Mouse (Mus musculus): ENCODE results near the gene Nin. TPM values are rescaled to one million over a fixed set of nuclear protein-coding genes. Genes with fewer than 3 reads are reported as not detected.

Gene Nin
- total RNA-seq, 1 experiment from 2014 or later: 51.4 TPM

DNA sequence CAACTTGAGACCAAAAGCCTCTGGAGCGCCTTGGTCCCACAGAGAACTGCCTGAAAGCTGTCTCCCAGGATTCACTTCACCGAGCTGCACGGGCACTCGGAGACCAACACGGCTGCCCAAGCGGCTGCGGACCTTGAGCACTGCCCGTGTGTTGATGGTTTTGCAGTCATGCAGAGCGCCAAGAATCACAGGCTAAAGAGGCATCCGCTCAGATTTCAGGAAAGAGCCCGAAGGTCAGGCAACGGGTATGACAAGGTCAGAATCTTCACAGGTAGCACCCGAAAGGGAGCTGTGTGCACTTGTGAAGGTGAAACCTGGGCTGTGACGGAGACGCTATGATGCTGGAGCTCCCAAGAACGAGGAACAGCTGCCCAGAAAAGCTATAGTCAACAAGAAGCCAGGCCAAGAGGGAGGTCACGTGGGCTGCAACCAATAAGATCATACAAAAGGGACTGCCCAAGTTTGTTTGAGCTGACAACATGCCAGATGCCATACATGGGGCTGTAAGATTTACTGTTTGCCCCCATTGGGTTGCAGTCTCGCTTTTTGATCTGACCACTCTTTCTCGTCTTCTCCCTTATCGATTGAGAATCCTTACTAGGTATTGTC is 21.2 kb upstream of the Nin start:
- ATAC-seq (replicated peaks in 1 of 2; ENCODE audit: insufficient read depth in 1 of 2, low FRiP score in 2 of 2, low TSS enrichment in 1 of 2, low read depth in 1 of 2, poor library complexity in 2 of 2, severe bottlenecking in 2 of 2): no peak

DNA sequence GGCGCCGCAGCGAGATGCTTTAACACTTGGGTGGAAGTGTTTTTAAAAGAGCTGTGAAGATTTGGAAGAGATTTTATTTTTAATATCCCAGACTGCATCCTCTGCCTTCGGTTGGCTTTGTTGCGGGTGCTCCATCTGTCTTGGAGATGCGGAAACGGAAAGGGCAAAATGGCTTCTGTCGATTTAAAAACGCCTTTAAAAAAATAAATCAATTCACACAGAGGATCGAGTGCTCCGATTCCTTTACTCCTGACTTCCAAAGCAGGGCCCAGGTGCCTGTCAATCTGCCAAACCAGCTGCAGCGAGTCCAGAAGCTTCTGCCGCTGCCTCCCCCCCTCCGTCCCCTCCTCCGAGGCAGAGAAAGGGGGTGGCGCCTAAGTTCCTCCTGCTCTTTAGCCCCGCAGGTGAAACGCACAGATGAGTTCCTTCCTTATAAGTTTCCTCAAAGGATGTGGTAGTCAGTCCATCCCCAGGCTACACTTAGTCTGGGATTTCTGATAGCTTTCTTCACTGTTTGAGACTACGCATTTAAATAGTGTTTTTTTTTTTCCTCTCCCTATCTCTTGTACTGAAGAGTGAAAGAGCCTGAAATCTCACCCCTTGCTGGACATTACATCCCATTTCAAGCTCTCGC is 17.6 kb upstream of the Nin start:
- no peak for ATAC-seq (replicated peaks in 1 of 2; ENCODE audit: insufficient read depth in 1 of 2, low FRiP score in 2 of 2, low TSS enrichment in 1 of 2, low read depth in 1 of 2, poor library complexity in 2 of 2, severe bottlenecking in 2 of 2)

DNA sequence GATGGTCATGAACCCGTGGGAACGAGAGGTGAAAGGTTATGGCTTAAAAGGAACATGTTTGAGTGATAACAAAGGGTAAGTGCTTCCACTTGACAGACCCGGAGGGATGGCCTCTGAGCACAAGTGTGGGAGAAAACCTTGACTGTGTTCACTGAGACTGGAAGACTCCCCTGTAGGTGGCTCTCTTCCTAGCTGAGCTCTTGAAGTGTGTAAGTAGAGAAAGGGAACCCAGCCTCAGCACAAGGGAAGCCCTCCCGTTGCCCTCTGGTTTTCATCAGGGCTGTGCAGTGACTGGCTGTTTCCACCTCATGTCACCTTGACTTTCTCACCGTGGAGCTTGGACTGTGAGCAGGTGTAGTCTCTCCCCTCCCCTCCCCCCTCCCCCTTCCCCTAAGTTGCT is 15.6 kb upstream of the Nin start:
- peak; percentile 84 to 89 for ATAC-seq (replicated peaks in 1 of 2; ENCODE audit: insufficient read depth in 1 of 2, low FRiP score in 2 of 2, low TSS enrichment in 1 of 2, low read depth in 1 of 2, poor library complexity in 2 of 2, severe bottlenecking in 2 of 2)

DNA sequence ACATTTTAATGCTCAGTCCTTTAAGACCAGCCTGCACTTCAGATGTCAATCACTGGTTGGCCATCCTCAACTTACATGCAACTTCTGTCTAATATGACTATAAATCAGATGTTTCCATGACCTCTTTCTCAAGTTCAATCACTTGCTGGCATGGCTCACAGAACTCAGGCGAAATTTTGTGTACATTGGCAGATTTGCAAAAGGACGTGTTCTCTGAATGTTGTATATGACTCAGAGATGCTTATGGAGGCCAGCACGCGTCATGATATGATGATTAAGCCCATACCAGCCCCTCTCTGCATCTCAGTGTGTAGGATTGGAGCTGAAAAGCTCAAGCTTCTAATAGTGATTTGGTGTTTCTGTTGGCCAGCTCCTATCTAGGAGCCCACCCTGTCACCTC is 13.1 kb upstream of the Nin start:
- ATAC-seq (replicated peaks in 1 of 2; ENCODE audit: insufficient read depth in 1 of 2, low FRiP score in 2 of 2, low TSS enrichment in 1 of 2, low read depth in 1 of 2, poor library complexity in 2 of 2, severe bottlenecking in 2 of 2): no peak

DNA sequence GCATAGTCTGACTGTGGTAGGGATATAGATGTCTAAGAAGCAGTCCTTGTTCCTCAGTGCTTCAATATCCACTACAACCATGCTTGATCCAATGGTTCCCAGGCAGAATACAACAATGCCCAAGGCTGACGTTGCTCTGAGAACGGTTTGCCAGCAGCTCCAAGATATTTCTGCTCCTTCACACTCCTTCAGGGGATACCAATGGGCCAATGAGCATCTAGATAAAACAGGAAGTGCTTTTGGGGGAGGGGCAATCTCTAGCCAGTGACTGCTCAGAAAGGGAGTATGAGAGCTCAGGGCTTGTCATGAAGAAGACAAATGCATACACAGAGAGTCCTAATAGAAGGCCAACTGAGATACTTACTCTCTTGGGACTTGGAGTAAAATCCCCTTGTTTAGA is 6.0 kb upstream of the Nin start:
- ATAC-seq (replicated peaks in 1 of 2; ENCODE audit: insufficient read depth in 1 of 2, low FRiP score in 2 of 2, low TSS enrichment in 1 of 2, low read depth in 1 of 2, poor library complexity in 2 of 2, severe bottlenecking in 2 of 2): peak; percentile 49 to 64; a peak in 3 of 4 replicates

DNA sequence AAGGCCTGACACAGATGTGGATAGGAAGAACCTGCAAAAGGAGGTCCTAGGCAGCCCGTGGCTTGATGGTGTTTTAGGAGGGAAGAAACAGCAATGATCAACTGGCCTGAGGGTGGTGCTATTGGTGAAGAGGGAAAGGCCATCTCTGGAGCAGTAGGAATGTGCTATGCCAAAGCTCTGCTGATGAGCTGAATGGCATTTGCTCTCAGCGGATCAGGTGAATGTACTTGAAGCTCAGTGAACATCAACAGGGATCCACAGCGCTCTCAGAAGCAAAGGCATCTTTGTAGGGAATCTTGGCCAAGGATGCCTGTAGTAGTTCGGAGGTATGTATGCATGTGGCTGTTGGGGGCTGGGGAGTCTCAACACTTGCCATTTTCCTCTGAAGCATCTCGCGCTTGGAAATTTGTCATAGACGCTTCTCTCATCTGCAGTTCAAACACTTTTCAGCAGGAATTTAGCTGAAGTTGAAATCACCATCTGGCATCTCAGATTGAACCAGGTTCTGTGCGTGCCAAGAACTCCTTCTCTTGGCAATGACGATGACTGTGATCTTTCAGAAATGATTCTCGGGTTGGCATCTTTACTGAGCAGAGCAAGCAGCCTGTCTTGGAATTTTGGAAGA is 5.3 kb upstream of the Nin start:
- no peak for ATAC-seq (replicated peaks in 1 of 2; ENCODE audit: insufficient read depth in 1 of 2, low FRiP score in 2 of 2, low TSS enrichment in 1 of 2, low read depth in 1 of 2, poor library complexity in 2 of 2, severe bottlenecking in 2 of 2)

DNA sequence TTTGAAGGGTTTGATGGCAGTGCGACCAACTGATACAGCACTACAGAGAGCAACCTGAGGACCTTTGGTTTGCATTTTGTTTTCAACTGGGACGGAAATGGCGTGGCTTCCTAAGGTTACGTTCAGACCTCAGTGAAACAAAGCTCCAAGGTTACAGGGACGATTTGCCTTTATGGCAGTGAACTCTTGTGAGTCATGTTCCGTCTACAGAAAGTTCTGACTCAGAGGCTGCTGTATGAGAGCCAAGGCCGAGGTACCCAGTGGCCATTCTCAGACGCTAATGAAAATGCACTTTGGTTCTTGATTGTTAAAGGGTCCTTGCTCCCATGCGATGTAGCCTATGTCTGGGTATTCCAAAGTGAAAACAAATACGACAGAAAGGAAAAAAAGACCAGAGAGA is 3.6 kb upstream of the Nin start:
- ATAC-seq (replicated peaks in 1 of 2; ENCODE audit: insufficient read depth in 1 of 2, low FRiP score in 2 of 2, low TSS enrichment in 1 of 2, low read depth in 1 of 2, poor library complexity in 2 of 2, severe bottlenecking in 2 of 2): no peak

DNA sequence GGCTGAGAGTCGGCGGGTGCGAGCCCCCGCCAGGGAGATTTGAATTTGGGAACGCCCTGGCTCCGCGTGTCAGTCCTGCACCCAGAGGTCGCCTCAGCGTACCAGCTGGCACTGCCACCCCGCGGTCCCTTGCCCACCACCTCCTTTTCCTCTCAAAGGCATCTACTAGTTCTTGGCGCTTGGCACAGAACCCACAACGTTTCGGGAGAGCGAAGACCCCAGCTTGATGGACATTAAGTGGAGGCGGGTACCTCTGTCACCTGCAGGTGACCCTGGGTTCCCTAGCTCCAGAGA is 1.5 kb downstream of the Nin start:
- no peak for ATAC-seq (replicated peaks in 1 of 2; ENCODE audit: insufficient read depth in 1 of 2, low FRiP score in 2 of 2, low TSS enrichment in 1 of 2, low read depth in 1 of 2, poor library complexity in 2 of 2, severe bottlenecking in 2 of 2)

DNA sequence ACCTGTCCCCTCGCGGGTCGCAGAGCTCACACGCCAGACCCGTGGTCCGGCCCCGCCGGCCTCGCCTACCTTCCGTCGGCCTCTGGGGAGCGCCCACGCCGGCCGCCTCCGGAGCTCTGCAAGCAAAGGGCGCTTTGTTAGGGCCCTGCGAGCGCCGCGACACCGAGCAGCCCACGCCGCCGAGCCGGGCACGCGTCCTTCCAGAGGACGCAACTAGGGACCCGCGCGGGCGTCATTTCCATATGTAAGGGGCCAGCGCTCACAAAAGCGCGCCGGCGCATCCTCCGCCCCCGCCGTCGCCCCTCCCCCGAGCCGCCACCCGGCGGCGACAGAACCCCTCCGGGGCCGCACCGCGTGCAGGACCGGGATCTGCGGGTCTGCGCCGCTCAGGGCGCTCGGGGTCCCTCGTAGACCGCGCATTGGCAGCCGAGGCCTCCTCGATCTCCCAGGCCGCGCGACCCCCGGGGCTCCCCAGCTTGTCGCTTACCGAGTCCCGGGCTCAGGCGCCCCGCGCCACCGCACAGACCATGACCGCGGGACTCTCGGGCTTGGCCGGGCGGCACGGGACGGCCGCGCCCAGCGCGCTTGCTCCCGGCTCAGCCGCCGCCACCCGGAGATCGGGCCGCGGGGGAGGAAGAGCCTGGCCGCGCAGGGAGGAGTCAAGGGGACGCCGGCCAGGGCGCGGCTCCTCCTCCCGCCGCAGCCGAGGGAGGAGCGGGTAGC is 2.0 kb downstream of the Nin start:
- ATAC-seq (replicated peaks in 1 of 2; ENCODE audit: insufficient read depth in 1 of 2, low FRiP score in 2 of 2, low TSS enrichment in 1 of 2, low read depth in 1 of 2, poor library complexity in 2 of 2, severe bottlenecking in 2 of 2): peak; percentile 74 to 77

DNA sequence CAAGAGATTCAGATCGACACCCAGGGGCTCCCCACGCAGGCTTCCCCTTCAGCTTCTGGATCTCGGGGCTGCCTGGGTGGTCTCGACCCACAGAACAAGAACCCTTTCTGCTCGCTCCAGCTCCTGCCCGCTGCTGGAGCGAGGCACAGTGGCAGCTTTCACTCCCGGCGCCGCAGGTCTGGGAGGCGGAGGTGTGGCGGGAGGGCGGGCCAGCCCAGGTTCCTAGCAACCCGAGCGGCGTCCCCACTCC is 2.5 kb downstream of the Nin start:
- peak in 1 of 2 experiments; percentile 11; a peak in 1 of 4 replicates for ATAC-seq (replicated peaks in 1 of 2; ENCODE audit: insufficient read depth in 1 of 2, low FRiP score in 2 of 2, low TSS enrichment in 1 of 2, low read depth in 1 of 2, poor library complexity in 2 of 2, severe bottlenecking in 2 of 2)

DNA sequence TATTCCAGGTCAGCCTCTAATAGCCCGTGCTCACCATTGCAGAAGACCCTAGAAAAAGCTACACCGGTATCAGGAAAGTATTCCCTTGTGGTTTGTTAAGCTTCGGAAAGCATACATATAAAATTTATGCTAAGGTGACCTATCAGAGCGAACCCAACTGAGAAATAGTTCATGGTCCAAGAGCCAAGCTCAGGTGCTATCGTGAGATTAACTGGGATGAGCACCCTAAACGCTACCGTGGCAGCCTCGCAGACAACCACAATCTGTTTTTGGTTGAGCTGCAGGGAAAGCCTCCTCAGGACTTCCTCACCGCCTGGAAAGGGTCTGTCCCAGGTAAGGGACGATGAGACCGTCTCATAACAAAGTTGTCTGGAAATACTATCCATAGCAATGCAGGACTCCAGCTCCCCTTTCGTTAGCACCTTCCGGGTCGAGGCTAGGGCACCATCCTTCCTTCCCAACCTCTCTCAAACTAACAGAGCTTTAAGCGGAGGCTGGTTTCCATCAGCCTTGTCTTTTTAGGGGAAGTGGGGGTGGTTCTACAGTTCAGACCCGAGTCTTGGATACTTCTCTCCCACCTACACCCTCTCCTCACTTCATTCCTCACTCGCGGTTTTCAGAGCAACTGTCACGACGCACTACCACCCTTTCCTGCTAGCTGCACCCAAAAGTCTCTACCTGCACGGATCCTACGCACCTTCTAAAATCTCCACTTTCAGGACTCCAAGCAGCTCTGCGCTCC is 3.0 kb downstream of the Nin start:
- peak in 1 of 2 experiments; percentile 16; a peak in 1 of 4 replicates for ATAC-seq (replicated peaks in 1 of 2; ENCODE audit: insufficient read depth in 1 of 2, low FRiP score in 2 of 2, low TSS enrichment in 1 of 2, low read depth in 1 of 2, poor library complexity in 2 of 2, severe bottlenecking in 2 of 2)

DNA sequence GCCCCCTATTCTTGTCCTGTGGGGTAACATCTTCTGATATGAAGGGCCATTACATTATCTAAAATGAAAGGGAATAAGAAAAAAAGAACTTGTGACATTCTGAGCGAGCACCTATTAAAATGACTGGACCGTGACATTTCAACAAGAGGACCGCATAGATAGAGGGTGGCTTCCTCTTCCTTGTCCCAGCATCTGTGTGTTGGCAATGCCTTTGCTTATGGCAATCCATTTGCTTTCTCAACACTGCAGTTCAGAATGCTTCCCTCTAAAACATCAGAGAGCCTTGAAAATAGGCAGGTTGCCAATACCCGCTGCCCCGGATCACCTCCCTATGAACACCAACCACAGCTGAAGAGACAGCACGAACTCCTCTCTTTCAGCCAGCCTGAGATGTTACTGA is 3.6 kb downstream of the Nin start:
- peak in 1 of 2 experiments; percentile 34; a peak in 1 of 4 replicates for ATAC-seq (replicated peaks in 1 of 2; ENCODE audit: insufficient read depth in 1 of 2, low FRiP score in 2 of 2, low TSS enrichment in 1 of 2, low read depth in 1 of 2, poor library complexity in 2 of 2, severe bottlenecking in 2 of 2)

DNA sequence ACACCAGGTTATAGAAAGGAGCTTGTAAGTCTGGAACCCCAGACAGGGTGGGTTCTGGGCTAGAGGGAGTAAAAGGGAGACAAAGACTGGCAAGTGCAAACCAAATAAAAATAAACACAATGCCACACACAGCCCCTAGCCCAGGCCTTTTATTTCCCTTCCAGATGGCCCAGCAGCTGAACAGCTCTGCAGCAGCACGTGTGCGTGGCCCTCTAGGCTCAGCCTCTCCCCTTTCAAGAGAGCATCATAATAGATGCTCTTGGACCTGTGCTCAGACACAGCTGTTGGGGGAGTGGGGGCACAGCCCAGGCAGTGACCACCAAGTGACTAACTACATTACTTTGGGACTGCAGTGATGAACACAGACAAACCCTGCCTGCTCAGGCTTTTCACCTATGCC is 5.4 kb downstream of the Nin start:
- ATAC-seq (replicated peaks in 1 of 2; ENCODE audit: insufficient read depth in 1 of 2, low FRiP score in 2 of 2, low TSS enrichment in 1 of 2, low read depth in 1 of 2, poor library complexity in 2 of 2, severe bottlenecking in 2 of 2): no peak

DNA sequence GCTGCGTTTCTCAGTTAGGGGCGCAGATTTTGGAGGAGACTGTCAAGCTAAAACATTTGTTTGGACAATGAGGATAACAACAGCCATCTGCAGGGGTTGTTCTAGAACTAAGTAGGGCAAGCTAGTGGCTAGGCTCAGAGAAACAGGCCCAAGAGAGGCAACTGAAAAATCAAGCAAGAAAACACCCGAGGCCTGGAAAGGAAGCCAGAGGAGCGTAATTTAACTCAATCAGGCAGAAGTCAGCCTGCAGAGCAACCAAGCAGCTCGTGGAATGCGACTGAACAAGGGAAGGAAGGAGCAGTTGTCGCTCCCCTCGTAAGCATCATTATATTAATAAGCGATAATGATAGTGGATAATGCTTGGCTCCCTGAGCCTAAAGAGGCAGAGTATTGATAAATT is 7.0 kb downstream of the Nin start:
- no peak for ATAC-seq (replicated peaks in 1 of 2; ENCODE audit: insufficient read depth in 1 of 2, low FRiP score in 2 of 2, low TSS enrichment in 1 of 2, low read depth in 1 of 2, poor library complexity in 2 of 2, severe bottlenecking in 2 of 2)

DNA sequence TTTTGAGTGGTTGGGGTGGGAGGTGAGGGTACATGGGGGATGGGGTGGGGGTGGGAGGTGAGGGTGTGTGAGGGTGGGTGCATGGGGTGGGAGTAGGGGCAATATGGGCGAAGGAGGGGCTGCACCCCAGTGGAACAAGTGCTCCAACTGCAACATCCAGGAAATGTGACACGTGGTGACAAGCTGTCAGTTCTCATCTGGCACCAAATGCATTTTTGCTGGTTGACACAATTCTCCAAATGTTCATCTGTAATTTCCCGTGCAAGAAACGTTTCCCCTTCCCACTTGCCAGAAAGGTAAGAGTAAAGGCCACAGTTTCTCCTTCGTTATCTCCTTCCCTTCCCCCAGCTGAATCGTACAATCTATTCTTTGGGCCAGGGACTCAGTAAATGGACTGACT is 7.6 kb downstream of the Nin start:
- no peak for ATAC-seq (replicated peaks in 1 of 2; ENCODE audit: insufficient read depth in 1 of 2, low FRiP score in 2 of 2, low TSS enrichment in 1 of 2, low read depth in 1 of 2, poor library complexity in 2 of 2, severe bottlenecking in 2 of 2)

DNA sequence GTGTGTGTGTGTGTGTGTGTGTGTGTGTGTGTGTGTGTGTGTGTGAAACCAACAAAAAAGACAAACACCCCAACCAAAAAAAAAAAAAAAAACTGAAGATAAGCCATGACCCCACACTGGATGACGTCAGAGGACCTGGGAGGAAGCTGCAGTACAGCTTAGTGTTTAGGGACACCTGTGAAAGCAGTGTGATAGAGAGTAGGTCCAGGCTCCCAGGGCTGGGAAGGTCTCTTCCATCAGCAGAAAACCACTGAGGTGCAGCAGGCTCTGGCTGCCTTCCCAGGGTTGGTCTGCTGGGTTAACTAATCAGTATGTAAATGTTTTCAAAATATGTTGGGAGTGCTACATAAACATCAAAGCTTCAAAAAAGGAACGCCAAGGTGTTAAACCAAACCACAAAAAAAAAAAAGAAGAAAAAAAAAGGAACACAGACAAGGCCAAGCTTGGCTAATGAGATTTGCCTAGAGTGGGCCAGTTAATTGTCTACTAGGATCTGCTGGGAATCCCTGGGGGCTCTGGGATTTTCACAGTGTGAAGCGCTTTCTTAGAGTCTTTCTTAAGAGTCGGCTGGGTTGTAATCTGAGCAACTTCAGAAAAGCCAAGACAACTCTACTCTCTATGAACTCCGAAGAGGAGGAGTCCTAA is 8.6 kb downstream of the Nin start:
- no peak for ATAC-seq (replicated peaks in 1 of 2; ENCODE audit: insufficient read depth in 1 of 2, low FRiP score in 2 of 2, low TSS enrichment in 1 of 2, low read depth in 1 of 2, poor library complexity in 2 of 2, severe bottlenecking in 2 of 2)

DNA sequence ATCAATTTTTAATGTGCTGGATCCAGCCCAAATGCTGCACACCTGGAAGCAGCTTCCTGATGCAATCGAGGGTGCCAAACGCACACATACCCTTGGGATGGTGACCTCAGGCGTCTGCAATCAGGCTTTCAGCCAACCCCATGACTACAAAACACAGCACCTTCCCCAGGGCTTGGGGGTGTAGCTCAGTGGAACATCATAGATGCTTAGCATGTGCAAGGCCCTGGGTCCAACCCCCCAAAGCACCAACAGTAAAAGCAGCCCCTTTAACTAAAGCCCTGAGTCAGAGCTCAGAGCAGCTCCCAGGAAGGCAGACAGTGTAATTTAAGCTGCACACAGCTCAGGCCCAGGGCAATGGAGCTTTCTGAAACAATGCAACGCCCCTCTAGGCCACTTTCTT is 9.3 kb downstream of the Nin start:
- no peak for ATAC-seq (replicated peaks in 1 of 2; ENCODE audit: insufficient read depth in 1 of 2, low FRiP score in 2 of 2, low TSS enrichment in 1 of 2, low read depth in 1 of 2, poor library complexity in 2 of 2, severe bottlenecking in 2 of 2)

DNA sequence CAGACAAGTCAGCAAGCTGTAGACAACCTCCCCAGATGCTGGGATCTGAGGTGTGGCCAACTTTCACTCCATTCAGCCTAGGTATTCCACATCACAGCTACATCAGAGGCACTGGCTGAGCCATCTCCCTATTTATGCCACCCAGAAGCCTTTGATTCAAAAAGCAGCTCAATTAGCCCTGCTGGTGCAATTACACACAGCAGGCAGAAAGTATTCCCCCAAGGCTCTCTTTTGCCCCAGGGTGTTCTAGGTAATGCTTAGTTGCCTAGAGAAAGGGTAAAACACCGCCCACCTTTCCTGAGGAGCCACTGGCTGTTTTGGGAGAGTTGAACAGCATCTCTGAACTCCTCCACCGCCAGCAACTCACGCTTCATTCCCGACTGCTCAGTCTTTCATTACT is 10.3 kb downstream of the Nin start:
- no peak for ATAC-seq (replicated peaks in 1 of 2; ENCODE audit: insufficient read depth in 1 of 2, low FRiP score in 2 of 2, low TSS enrichment in 1 of 2, low read depth in 1 of 2, poor library complexity in 2 of 2, severe bottlenecking in 2 of 2)

Measured in hematopoietic stem cell, adult 5-6 weeks (primary cell).